ENCODE assay signal across 8 mouse cellular contexts in the genomic region with DNA sequence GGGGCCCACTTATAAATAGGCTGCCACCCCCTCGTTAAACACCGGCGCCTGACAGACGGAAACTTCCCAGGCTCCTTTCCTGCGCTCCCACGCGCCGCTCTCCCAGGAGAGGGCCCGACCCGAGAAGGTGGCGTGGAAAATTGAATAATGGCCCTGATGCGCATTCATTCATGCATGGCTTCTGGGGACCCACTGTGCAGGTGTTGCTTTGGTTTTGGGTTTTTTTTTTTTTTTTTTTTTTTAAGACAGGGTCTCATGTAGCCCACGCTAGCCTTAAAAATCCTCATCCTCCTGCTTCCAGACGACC. TPM values are rescaled to one million over a fixed set of nuclear protein-coding genes. Genes with fewer than 3 reads are reported as not detected.
A peak's percentile ranks its signal among the peaks of the same experiment; 100 is the strongest.
DNase-seq lines count a peak whose midpoint lies in the region; ATAC-seq and TF ChIP-seq lines count a peak whose summit lies in the region.

No protein-coding gene starts in this region.

- no peak overlapping the region; the same call in 1 of the 2 replicates for H3K27ac ChIP-seq in thymus, adult 2 months (ENCODE audit: control insufficient read depth, insufficient read depth, low read length)
- H3K27ac ChIP-seq in intestine, embryonic 16.5 days (ENCODE audit: low read length): peak overlapping the region; percentile 70

- peaks cover 14% of the 10 kb centered on the region for H3K4me1 ChIP-seq in thymus, adult 2 months (replicated peaks; ENCODE audit: control insufficient read depth, insufficient read depth, low read length)
- peaks cover 23% of the 10 kb centered on the region; the same call in 1 of the 2 replicates for H3K4me1 ChIP-seq in intestine, embryonic 16.5 days (ENCODE audit: control insufficient read depth, insufficient read depth, low read length)

- no peaks in the 10 kb centered on the region for H3K9me3 ChIP-seq in intestine, embryonic 16.5 days (ENCODE audit: control insufficient read depth, low read length)

- no peaks in the 10 kb centered on the region for H3K36me3 ChIP-seq in thymus, adult 2 months (ENCODE audit: control insufficient read depth, insufficient read depth, low read length)
- H3K36me3 ChIP-seq in intestine, embryonic 16.5 days (ENCODE audit: control insufficient read depth, insufficient read depth, low read length): no peaks in the 10 kb centered on the region
- H3K36me3 ChIP-seq in myocyte (ENCODE audit: control insufficient read depth, insufficient read depth): no peaks in the 10 kb centered on the region

- ATAC-seq in intestine, embryonic 16.5 days: no peak
- no peak for ATAC-seq in cerebellum, adult (ENCODE audit: insufficient number of reproducible peaks, low FRiP score, low TSS enrichment)

- no peaks in the 10 kb centered on the region for H3K27me3 ChIP-seq in thymus, adult 2 months (ENCODE audit: control insufficient read depth, insufficient read depth, low read length)
- no peaks in the 10 kb centered on the region for H3K27me3 ChIP-seq in intestine, embryonic 16.5 days (replicated peaks; ENCODE audit: control insufficient read depth, insufficient read depth, low read length)
- H3K27me3 ChIP-seq in myocyte (ENCODE audit: control insufficient read depth, insufficient read depth, insufficient read length): no peaks in the 10 kb centered on the region

- H3K9ac ChIP-seq in intestine, embryonic 16.5 days (ENCODE audit: low read depth, low read length): peak overlapping the region; percentile 82

- TF ChIP-seq CTCF in thymus, adult 2 months (IDR thresholded peaks at IDR 0.05; ENCODE audit: borderline replicate concordance, control insufficient read depth, extremely low read depth, insufficient read depth, low read length, poor library complexity): no peak

- WGBS in thymus, adult 2 months: 2% methylated on average over 14 of the region's 14 CpGs
- under 1% methylated on average over 14 of the region's 14 CpGs for WGBS in intestine, embryonic 16.5 days

- H3K79me2 ChIP-seq in myocyte (ENCODE audit: control insufficient read depth, insufficient read depth): peaks cover 6% of the 10 kb centered on the region

- H3ac ChIP-seq in myocyte (ENCODE audit: control insufficient read depth, insufficient read length): peak overlapping the region; percentile 34

- H3K4me3 ChIP-seq in thymus, adult 2 months (ENCODE audit: control insufficient read depth, insufficient read depth, low read length): peak overlapping the region; percentile 76
- peak overlapping the region; percentile 72 for H3K4me3 ChIP-seq in intestine, embryonic 16.5 days (ENCODE audit: low read length)
- peak overlapping the region; percentile 30 for H3K4me3 ChIP-seq in myocyte

- peak; percentile 34 for DNase-seq in adrenal gland, postnatal 14 days
- DNase-seq in adrenal gland, adult 18-20 months (ENCODE audit: low spot score in 2 of 2): no peak
- DNase-seq in thymus, adult 2 months: no peak
- no peak for DNase-seq in thymus, postnatal 36 days
- no peak for DNase-seq in right cerebral cortex, postnatal 10 days (ENCODE audit: low spot score in 2 of 2)

- H3K4me2 ChIP-seq in intestine, embryonic 16.5 days (ENCODE audit: low read depth, low read length): peak overlapping the region; percentile 81
- H3K4me2 ChIP-seq in myocyte (ENCODE audit: low read depth): peak overlapping the region; percentile 92

- TF ChIP-seq POLR2A in thymus, adult 2 months (IDR thresholded peaks at IDR 0.05; ENCODE audit: control insufficient read depth, extremely low read depth, insufficient read depth, low read length, poor library complexity): no peak
- no peak for TF ChIP-seq POLR2A in myocyte (IDR thresholded peaks at IDR 0.05; ENCODE audit: insufficient read length, low read depth)

TF ChIP-seq in myocyte, 11 proteins besides CTCF, POLR2A, EP300 and RAD21:
- TF ChIP-seq USF1 (IDR thresholded peaks at IDR 0.05; ENCODE audit: low read depth) (no peak), SRF (IDR thresholded peaks at IDR 0.05; ENCODE audit: control insufficient read depth, insufficient read length, low read depth) (no peak), TCF12 (IDR thresholded peaks at IDR 0.05; ENCODE audit: insufficient read depth, poor library complexity, severe bottlenecking) (no peak), E2F4 (IDR thresholded peaks at IDR 0.05; ENCODE audit: insufficient read depth) (no peak), MYOD1 (IDR thresholded peaks at IDR 0.05; ENCODE audit: control insufficient read depth in 1 of 3, insufficient read length in 2 of 3, low read depth in 2 of 3) (no peak), TCF3 (IDR thresholded peaks at IDR 0.05; ENCODE audit: insufficient read length, low read depth) (no peak)
TF ChIP-seq in myocyte: peak in this region for 0.

RNA-seq across cellular contexts. Expression of a gene that starts 0.7 kb away (rescaled TPM):
- 18.0 and 26.6 TPM in 2 replicates for total RNA-seq in adrenal gland, postnatal 14 days (2021)
- total RNA-seq in adrenal gland, adult 18-20 months (2021): 10 to 100 TPM; 20.1 to 28.4 TPM
- polyA plus RNA-seq in thymus, adult 2 months (2012; rRNA removed): 12.5 and 13.8 TPM in 2 replicates
- polyA plus RNA-seq in intestine, embryonic 16.5 days (2015; fragmentation: Nextera tagmentation; extraction: Ambion mirVana): 33.8 and 34.8 TPM in 2 replicates
- polyA plus RNA-seq in myocyte (2012; fragmentation: generic; extraction: Trizol): 10.5 TPM

RNA-seq across cellular contexts. Expression of a gene that starts 43.7 kb away (rescaled TPM):
- 4.7 and 5.0 TPM in 2 replicates for total RNA-seq in adrenal gland, postnatal 14 days (2021)
- total RNA-seq in adrenal gland, adult 18-20 months (2021): 1 to 10 TPM; 4.3 to 4.5 TPM
- polyA plus RNA-seq in thymus, adult 2 months (2012; rRNA removed): 2.3 and 3.8 TPM in 2 replicates
- 5.1 and 5.2 TPM in 2 replicates for polyA plus RNA-seq in intestine, embryonic 16.5 days (2015; fragmentation: Nextera tagmentation; extraction: Ambion mirVana)
- 4.7 TPM for polyA plus RNA-seq in myocyte (2012; fragmentation: generic; extraction: Trizol)

RNA-seq across cellular contexts. Expression of a gene that starts 46.9 kb away (rescaled TPM):
- total RNA-seq in adrenal gland, postnatal 14 days (2021): 1.7 TPM in 1 of 2 replicates, not detected in the other
- total RNA-seq in adrenal gland, adult 18-20 months (2021): 1 to 10 TPM in 1 of 2 experiments, under 1 TPM in 1; 0.74 to 1.5 TPM
- 0.42 and 0.62 TPM in 2 replicates for polyA plus RNA-seq in thymus, adult 2 months (2012; rRNA removed)
- 1.2 and 2.8 TPM in 2 replicates for polyA plus RNA-seq in intestine, embryonic 16.5 days (2015; fragmentation: Nextera tagmentation; extraction: Ambion mirVana)
- not detected for polyA plus RNA-seq in myocyte (2012; fragmentation: generic; extraction: Trizol)

RNA-seq across cellular contexts. Expression of a gene that starts 57.9 kb away (rescaled TPM):
- total RNA-seq in adrenal gland, postnatal 14 days (2021): 65.2 and 85.1 TPM in 2 replicates
- 100 to 1,000 TPM in 1 of 2 experiments, 10 to 100 TPM in 1; 97.2 to 127 TPM for total RNA-seq in adrenal gland, adult 18-20 months (2021)
- polyA plus RNA-seq in thymus, adult 2 months (2012; rRNA removed): 111 and 119 TPM in 2 replicates
- 25.7 and 27.1 TPM in 2 replicates for polyA plus RNA-seq in intestine, embryonic 16.5 days (2015; fragmentation: Nextera tagmentation; extraction: Ambion mirVana)
- polyA plus RNA-seq in myocyte (2012; fragmentation: generic; extraction: Trizol): 18.7 TPM
